Mouse (Mus musculus): Measurements from ENCODE around the gene Dlg2.

DNA sequence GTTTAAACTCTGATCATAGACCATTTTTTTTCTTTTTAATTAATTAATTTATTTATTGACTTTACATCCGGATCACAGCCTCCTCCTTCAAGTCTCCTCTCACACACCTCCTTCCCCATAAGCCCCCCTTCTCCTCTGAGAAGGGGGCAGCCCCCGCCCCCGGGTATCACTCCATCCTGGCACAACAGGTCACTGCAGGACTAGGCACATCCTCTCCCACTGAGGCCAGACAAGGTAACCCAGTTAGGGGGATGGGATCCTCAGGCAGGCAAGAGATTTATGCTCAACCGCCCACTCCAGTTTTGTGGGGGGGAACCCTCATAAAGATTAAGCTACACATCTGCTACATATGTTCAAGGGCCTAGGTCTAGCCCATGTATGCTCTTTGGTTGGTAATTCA is 1636.6 kb downstream of the Dlg2 start:
- TF ChIP-seq GATA1 (IDR thresholded peaks at IDR 0.05; ENCODE audit: borderline replicate concordance, low read length) (no peak), FLI1 (IDR thresholded peaks at IDR 0.05; ENCODE audit: low read length) (no peak)
